Mouse (Mus musculus): ENCODE data around the gene Arhgap30.

The Arhgap30 gene

GRCm38 (mm10) chr1:171424638-171425037, 35.9 kb downstream of the Arhgap30 start:
- DNase-seq (ENCODE audit: extremely low read depth, low read depth, low spot score): no peak

GRCm38 (mm10) chr1:171425126-171425525, 36.4 kb downstream of the Arhgap30 start:
- DNase-seq (ENCODE audit: extremely low read depth, low read depth, low spot score): no peak

- DNase-seq (ENCODE audit: extremely low read depth, low read depth, low spot score): no peak
These were observed 43.4 kb downstream of the Arhgap30 start for GRCm38 (mm10) chr1:171432158-171432557.

GRCm38 (mm10) chr1:171435288-171435814, 46.6 kb downstream of the Arhgap30 start:
- no peak for DNase-seq (ENCODE audit: extremely low read depth, low read depth, low spot score)

- no peak for DNase-seq (ENCODE audit: extremely low read depth, low read depth, low spot score)
These were observed 47.2 kb downstream of the Arhgap30 start for GRCm38 (mm10) chr1:171435974-171436373.

- peak; percentile 92 for DNase-seq (ENCODE audit: extremely low read depth, low read depth, low spot score)
These were observed 48.7 kb downstream of the Arhgap30 start, which contains the start of gene F11r for GRCm38 (mm10) chr1:171437264-171438013. Gene F11r (plus strand): TSS chr1:171437535.

- DNase-seq (ENCODE audit: extremely low read depth, low read depth, low spot score): no peak
These were observed 49.4 kb downstream of the Arhgap30 start for GRCm38 (mm10) chr1:171438014-171438670.

- DNase-seq (ENCODE audit: extremely low read depth, low read depth, low spot score): no peak
These were observed 50.3 kb downstream of the Arhgap30 start for GRCm38 (mm10) chr1:171439072-171439471.

GRCm38 (mm10) chr1:171440025-171440725, 51.4 kb downstream of the Arhgap30 start:
- DNase-seq (ENCODE audit: extremely low read depth, low read depth, low spot score): no peak

GRCm38 (mm10) chr1:171441466-171442412, 53.0 kb downstream of the Arhgap30 start:
- DNase-seq (ENCODE audit: extremely low read depth, low read depth, low spot score): no peak

GRCm38 (mm10) chr1:171442413-171442760, 53.6 kb downstream of the Arhgap30 start:
- DNase-seq (ENCODE audit: extremely low read depth, low read depth, low spot score): no peak

- no peak for DNase-seq (ENCODE audit: extremely low read depth, low read depth, low spot score)
These were observed 56.3 kb downstream of the Arhgap30 start for GRCm38 (mm10) chr1:171445050-171445449.

GRCm38 (mm10) chr1:171446854-171447253, 58.1 kb downstream of the Arhgap30 start:
- no peak for DNase-seq (ENCODE audit: extremely low read depth, low read depth, low spot score)

- no peak for DNase-seq (ENCODE audit: extremely low read depth, low read depth, low spot score)
These were observed 58.9 kb downstream of the Arhgap30 start for GRCm38 (mm10) chr1:171447692-171448091.

- no peak for DNase-seq (ENCODE audit: extremely low read depth, low read depth, low spot score)
These were observed 61.3 kb downstream of the Arhgap30 start for GRCm38 (mm10) chr1:171450062-171450461.

- DNase-seq (ENCODE audit: extremely low read depth, low read depth, low spot score): no peak
These were observed 62.2 kb downstream of the Arhgap30 start for GRCm38 (mm10) chr1:171451001-171451400.

GRCm38 (mm10) chr1:171452522-171452921, 63.8 kb downstream of the Arhgap30 start:
- DNase-seq (ENCODE audit: extremely low read depth, low read depth, low spot score): no peak

- peak; percentile 63 for DNase-seq (ENCODE audit: extremely low read depth, low read depth, low spot score)
These were observed 64.2 kb downstream of the Arhgap30 start for GRCm38 (mm10) chr1:171452923-171453322.

- no peak for DNase-seq (ENCODE audit: extremely low read depth, low read depth, low spot score)
These were observed 66.2 kb downstream of the Arhgap30 start for GRCm38 (mm10) chr1:171454926-171455325.

GRCm38 (mm10) chr1:171457568-171457967, 68.8 kb downstream of the Arhgap30 start:
- DNase-seq (ENCODE audit: extremely low read depth, low read depth, low spot score): no peak

All from fat pad, adult 2 months (tissue).